Mouse (Mus musculus): Measurements from ENCODE around the gene Klra2.

GRCm38 (mm10) chr6:131292991-131293788, 46.0 kb upstream of the Klra2 start, which contains the start of gene Magohb:
- TF ChIP-seq GATA1 (IDR thresholded peaks at IDR 0.05; ENCODE audit: low read length) (no peak), TAL1 (IDR thresholded peaks at IDR 0.05; ENCODE audit: low read length) (no peak)
